Mouse (Mus musculus) forebrain, embryonic 10.5 days (tissue): Measurements from ENCODE around the gene Slc25a54. TPM values are rescaled to one million over a fixed set of nuclear protein-coding genes. Genes with fewer than 3 reads are reported as not detected.
A peak's percentile ranks its signal among the peaks of the same experiment; 100 is the strongest.

Experiments
- DNase-seq: peaks from one replicate; pipeline ENCODE4 v3.0.0-alpha.2; 2017; ENCODE audit warnings: low spot score; ENCODE audit errors: extremely low spot score
- H3K27ac ChIP-seq: fragments of 300-500 bp; sonication (generic); 2 replicates; pipeline ENCODE4 v1.5.1; 2016; ENCODE audit warnings: mild to moderate bottlenecking
- H3K27me3 ChIP-seq: fragments of 300-500 bp; sonication (generic); 2 replicates; pipeline ENCODE4 v1.6.1; 2016; ENCODE audit warnings: mild to moderate bottlenecking; ENCODE audit not compliant: poor library complexity, severe bottlenecking
- H3K36me3 ChIP-seq: fragments of 300-500 bp; sonication (generic); replicated peaks from 2 replicates; pipeline ENCODE4 v1.6.1; 2016; ENCODE audit warnings: mild to moderate bottlenecking, moderate library complexity
- H3K4me1 ChIP-seq: fragments of 300-500 bp; sonication (generic); 2 replicates; pipeline ENCODE4 v1.6.1; 2016
- H3K4me3 ChIP-seq: fragments of 300-500 bp; sonication (generic); 2 replicates; pipeline ENCODE4 v1.5.1; 2016; ENCODE audit warnings: mild to moderate bottlenecking, moderate library complexity
- H3K9me3 ChIP-seq: fragments of 300-500 bp; sonication (generic); 2 replicates; pipeline ENCODE4 v1.6.1; 2016; ENCODE audit warnings: mild to moderate bottlenecking, moderate library complexity
- WGBS: fragments of 180-500 bp; shearing (Covaris S2); methylation state at CpG from one replicate; pipeline ENCODE4 v1.1.7; 2016; 5-methylcytosine and 5-hydroxymethylcytosine counted together
- polyA plus RNA-seq: library from polyadenylated mRNA; unstranded; fragments of >200 nt; fragmentation: Nextera tagmentation; extraction: Ambion mirVana; gene quantifications from 2 replicates; pipeline ENCODE4 v1.2.1, GENCODE M21; 2016

Gene Slc25a54
- polyA plus RNA-seq, 1 experiment from 2014 or later = not detected

DNA sequence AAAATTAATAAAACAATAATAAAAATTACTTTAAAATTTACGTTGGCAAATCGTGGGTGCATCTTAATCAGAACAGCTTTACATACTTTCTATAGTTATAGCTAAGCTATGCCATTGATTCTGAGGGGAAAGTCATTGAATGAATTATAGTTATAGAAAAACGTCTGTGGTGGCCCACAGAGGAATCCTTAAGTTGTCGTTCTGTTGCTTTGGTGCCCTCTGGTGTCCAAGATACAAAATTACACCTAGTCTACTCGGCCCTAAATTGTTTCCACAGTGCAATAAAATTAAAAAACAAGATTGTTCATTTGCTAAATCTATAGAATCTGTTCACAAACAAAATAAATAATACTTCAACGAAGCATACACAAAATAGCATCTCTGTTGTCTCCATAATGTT is 17.3 kb upstream of the Slc25a54 start:
- Histone ChIP-seq H3K9me3 (no peaks in the 10 kb centered on the region), H3K36me3 (no peaks in the 10 kb centered on the region), H3K4me1 (no peaks in the 10 kb centered on the region), H3K27ac (no peak overlapping the region), H3K4me3 (no peak overlapping the region), H3K27me3 (no peaks in the 10 kb centered on the region)
- DNase-seq = no peak
- 5% methylated on average over 6 of the region's 6 CpGs for WGBS

- H3K4me3 ChIP-seq = no peak overlapping the region
- H3K9me3 ChIP-seq = no peaks in the 10 kb centered on the region
- H3K4me1 ChIP-seq = peaks cover 10% of the 10 kb centered on the region
- H3K36me3 ChIP-seq = no peaks in the 10 kb centered on the region
- no peak for DNase-seq
- WGBS = 94% methylated on average over 2 of the region's 2 CpGs
- no peaks in the 10 kb centered on the region for H3K27me3 ChIP-seq
- H3K27ac ChIP-seq = no peak overlapping the region
Observed at GRCm38 (mm10) chr3:109084418-109084817, 4.1 kb downstream of the Slc25a54 start.

DNA sequence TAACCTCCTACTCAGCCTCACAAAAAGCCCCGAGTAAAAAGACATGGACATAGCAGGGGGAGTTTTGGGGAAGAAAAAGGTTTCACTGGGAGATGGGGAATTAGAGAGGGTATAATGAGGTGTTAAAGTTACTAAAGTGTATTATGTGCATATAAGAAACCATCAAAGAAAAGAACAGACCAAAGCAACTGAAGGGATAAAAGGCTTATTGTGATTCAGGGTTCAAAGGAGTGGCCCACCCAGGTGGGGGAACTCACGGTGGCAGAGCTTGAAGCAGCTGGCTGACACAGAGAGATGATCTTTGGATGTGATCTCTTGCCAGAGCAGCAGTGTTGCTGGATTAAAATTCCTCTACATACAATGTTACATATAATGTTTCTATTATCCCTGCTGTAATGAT is 8.2 kb downstream of the Slc25a54 start:
- no peak overlapping the region for H3K4me3 ChIP-seq
- 7% methylated on average over 2 of the region's 2 CpGs for WGBS

DNA sequence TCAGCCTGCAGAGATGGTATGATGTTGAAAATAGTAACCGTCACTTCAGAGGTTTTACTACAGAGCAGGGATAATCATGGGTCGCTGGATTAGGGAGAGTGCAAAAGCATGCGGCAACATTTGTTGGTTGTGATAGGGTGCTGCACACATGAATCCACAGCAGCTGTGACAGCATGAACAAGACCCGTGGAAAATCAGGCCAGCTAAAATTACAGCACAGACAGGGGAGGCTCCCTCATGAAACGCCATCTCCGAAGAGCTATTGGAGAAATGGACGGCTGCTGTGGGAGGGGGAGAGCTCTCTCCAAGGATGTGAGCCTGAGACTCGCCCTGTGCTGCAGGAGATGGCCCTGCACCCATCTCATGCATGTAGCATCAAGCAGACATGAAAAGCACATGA is 24.4 kb downstream of the Slc25a54 start:
- no peaks in the 10 kb centered on the region for H3K36me3 ChIP-seq
- H3K27me3 ChIP-seq = no peaks in the 10 kb centered on the region
- DNase-seq = no peak
- no peaks in the 10 kb centered on the region for H3K4me1 ChIP-seq
- no peaks in the 10 kb centered on the region for H3K9me3 ChIP-seq
- H3K4me3 ChIP-seq = no peak overlapping the region
- no peak overlapping the region for H3K27ac ChIP-seq
- 65% methylated on average over 8 of the region's 8 CpGs for WGBS

More for the DNA sequence above, 8.2 kb downstream of the Slc25a54 start:
- Histone ChIP-seq H3K4me1 (peaks cover 10% of the 10 kb centered on the region), H3K27ac (no peak overlapping the region), H3K9me3 (no peaks in the 10 kb centered on the region), H3K36me3 (no peaks in the 10 kb centered on the region), H3K27me3 (no peaks in the 10 kb centered on the region; the same call in 1 of the 2 replicates)
- DNase-seq = no peak

GRCm38 (mm10) chr3:109117136-109117535 is 36.9 kb downstream of the Slc25a54 start:
- H3K4me1 ChIP-seq = no peaks in the 10 kb centered on the region
- DNase-seq = no peak
- no peak overlapping the region for H3K4me3 ChIP-seq
- H3K27ac ChIP-seq = no peak overlapping the region
- no peaks in the 10 kb centered on the region for H3K36me3 ChIP-seq
- peaks cover 11% of the 10 kb centered on the region for H3K27me3 ChIP-seq
- H3K9me3 ChIP-seq = no peaks in the 10 kb centered on the region; the same call in 1 of the 2 replicates

DNA sequence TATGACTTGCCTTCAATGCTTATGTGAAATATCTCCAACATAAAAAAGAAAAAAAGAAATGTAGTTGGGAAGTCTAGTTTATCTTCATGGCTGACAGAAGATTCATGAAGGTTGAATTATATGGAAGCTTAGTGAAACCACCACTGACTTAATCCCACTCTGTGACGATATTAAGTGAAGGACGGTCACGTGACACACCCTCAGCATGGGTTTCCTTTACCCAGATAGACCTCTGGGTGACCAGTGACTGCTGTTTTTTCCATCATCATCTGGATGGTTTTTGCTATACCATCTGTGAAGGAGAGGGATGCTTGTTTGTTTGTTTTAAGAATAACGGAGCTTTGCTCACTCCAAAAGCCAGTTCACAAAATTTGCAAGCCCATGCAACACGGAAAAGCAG is 39.3 kb downstream of the Slc25a54 start:
- no peak for DNase-seq
- H3K4me3 ChIP-seq = no peak overlapping the region
- H3K36me3 ChIP-seq = no peaks in the 10 kb centered on the region
- 87% methylated on average over 5 of the region's 5 CpGs for WGBS
- H3K4me1 ChIP-seq = peaks cover 24% of the 10 kb centered on the region
- H3K27me3 ChIP-seq = peaks cover 15% of the 10 kb centered on the region
- H3K27ac ChIP-seq = no peak overlapping the region
- no peaks in the 10 kb centered on the region for H3K9me3 ChIP-seq

DNA sequence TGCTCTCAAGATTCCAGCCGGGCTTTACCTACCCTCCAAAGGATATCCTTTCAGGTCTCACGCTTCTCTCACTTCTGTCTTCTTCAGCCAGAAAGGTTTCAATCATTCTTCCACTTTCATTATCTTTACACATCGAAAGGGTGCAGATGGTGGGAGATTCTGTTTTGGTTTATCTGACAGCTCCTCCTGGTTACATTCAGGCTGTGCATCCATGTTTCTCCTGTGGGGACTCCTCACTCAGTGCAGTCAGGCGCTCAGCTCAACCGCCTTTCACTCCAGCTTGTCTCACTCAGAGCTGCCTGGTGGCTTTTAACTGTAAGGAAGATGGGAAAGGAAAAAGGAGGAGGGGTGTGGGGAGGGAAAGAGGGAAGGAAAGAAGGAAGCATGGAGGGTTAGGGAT is 39.7 kb downstream of the Slc25a54 start:
- DNase-seq = no peak
- WGBS = 83% methylated on average over 5 of the region's 5 CpGs

DNA sequence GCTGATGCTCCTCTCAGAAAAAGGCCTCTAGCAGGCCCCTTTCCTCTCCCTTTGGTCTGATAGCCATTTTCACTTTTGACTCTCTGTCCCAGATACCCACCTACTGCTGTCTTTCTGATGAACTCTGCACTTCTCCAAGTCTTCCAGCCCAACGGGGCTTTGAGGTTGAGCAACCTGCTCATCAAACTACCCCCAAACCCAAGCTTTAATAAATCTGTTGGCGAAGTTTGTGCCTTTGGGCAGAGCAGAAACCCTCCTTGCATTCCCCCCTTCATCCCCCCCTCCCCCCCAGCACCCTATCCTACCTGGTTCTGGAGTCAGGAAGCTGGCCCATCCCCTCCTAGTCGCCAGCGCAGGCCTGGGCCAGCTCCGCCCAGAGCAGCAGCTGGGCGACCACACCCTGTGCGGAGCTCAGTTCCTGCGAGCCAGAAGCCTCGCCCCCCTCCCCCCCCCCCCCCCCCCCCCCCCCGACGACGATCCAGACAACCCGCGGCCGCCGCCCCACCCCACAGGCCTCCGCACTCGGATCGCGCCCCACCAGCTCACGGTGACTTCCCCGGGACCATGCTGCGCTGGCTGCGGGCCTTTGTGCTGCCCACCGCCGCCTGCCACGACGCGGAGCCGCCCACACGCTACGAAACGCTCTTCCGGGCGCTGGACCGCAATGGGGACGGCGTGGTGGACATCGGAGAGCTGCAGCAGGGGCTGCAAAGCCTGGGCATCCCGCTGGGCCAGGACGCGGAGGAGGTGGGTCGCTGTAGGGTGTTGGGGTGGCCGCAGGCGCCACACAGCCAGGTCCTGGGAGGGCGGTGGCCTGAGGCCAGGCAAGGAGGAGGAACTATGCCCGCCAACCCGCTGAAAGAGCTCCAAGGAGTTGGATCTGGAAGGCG is 42.6 kb downstream of the Slc25a54 start, which contains the start of gene Slc25a24:
TSS of gene Slc25a24 (plus strand) at position 509 of the 890 bp plus-strand sequence.
- H3K27ac ChIP-seq = peak within 1 kb of the TSS; percentile 96
- H3K4me1 ChIP-seq = peaks cover 24% of the 10 kb centered on the region
- H3K27me3 ChIP-seq = peaks cover 15% of the 10 kb centered on the region
- peak; percentile 73 for DNase-seq
- no peaks in the 10 kb centered on the region for H3K9me3 ChIP-seq
- H3K36me3 ChIP-seq = peaks cover 9% of the 10 kb centered on the region
- peak within 1 kb of the TSS; percentile 88 for H3K4me3 ChIP-seq
- 2% methylated on average over 34 of the region's 49 CpGs for WGBS

More for the DNA sequence above, 39.7 kb downstream of the Slc25a54 start:
- Histone ChIP-seq H3K9me3 (no peaks in the 10 kb centered on the region), H3K36me3 (no peaks in the 10 kb centered on the region), H3K27me3 (peaks cover 15% of the 10 kb centered on the region), H3K27ac (no peak overlapping the region), H3K4me3 (no peak overlapping the region), H3K4me1 (peaks cover 24% of the 10 kb centered on the region)

DNA sequence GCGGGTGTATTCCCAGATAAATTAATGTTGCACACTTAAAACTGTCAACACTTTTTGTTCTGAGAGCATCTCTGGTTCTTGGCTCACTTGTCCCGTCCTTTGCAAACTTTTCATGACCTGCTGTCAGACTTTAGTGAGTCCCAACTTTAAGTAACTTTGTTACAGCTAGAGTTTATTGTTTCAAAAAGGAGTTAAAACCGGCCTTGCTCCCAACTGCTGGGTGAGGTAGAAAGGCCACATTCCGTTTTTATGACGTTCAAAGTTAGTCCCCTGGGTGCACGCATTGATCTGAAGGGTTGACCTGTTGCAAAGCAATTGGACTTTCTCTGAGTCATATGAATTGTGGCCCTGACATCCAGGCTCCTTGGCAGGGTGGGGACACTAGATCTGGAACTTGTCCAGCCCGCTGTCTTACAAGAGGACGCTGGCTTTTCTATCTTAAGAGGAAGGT is 43.3 kb downstream of the Slc25a54 start:
- 15% methylated on average over 8 of the region's 8 CpGs for WGBS
- H3K27ac ChIP-seq = peak overlapping the region; percentile 96
- peaks cover 24% of the 10 kb centered on the region for H3K4me1 ChIP-seq
- no peaks in the 10 kb centered on the region for H3K9me3 ChIP-seq
- peaks cover 9% of the 10 kb centered on the region for H3K36me3 ChIP-seq
- H3K27me3 ChIP-seq = peaks cover 15% of the 10 kb centered on the region
- DNase-seq = peak; percentile 30
- H3K4me3 ChIP-seq = peak overlapping the region; percentile 88

DNA sequence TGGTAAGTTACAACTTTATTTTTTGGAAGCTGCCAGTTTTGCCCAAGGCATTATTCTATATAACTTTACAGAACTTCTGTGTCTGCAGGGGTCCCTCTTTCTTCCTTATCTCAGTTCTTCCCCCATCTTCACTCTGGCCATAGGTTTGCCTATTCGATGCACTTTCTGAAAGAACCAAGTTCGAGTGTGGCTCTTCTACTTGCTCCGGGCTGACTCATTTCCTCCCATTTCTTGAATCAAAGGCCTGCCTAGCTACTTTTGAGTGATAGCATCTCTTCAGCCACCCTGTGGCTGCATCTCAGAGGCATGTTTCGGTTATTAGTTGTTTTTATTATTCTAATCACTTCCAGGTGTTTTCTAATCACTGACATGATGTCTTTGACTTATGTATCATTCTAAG is 43.8 kb downstream of the Slc25a54 start:
- H3K9me3 ChIP-seq = no peaks in the 10 kb centered on the region
- H3K4me1 ChIP-seq = peaks cover 24% of the 10 kb centered on the region
- peak overlapping the region; percentile 88 for H3K4me3 ChIP-seq
- no peak for DNase-seq
- peaks cover 9% of the 10 kb centered on the region for H3K36me3 ChIP-seq
- no peak overlapping the region for H3K27ac ChIP-seq
- 71% methylated on average over 4 of the region's 4 CpGs for WGBS
- H3K27me3 ChIP-seq = peaks cover 15% of the 10 kb centered on the region

DNA sequence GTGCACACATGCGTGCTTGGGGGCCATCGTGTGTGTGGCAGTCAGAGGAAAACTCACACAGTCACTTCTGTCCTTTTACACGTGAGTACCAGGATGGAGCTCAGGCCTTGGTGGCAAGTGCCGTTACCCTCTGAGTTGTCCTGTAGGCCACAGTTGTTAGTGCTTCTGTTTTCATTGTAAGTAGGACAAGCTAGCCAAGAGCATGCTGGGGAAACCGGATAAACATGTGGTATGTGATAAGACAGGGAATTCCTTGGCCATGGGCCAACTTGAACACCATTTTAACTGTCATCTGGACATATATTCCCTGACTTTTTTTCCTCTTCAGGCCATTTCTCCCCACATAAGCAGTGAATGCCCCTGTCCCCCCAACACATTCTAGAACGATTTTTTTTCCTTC is 45.3 kb downstream of the Slc25a54 start:
- H3K27me3 ChIP-seq = peaks cover 15% of the 10 kb centered on the region
- no peak overlapping the region for H3K4me3 ChIP-seq
- WGBS = 92% methylated on average over 6 of the region's 6 CpGs
- no peak overlapping the region for H3K27ac ChIP-seq
- DNase-seq = no peak
- H3K36me3 ChIP-seq = peaks cover 9% of the 10 kb centered on the region
- H3K4me1 ChIP-seq = peaks cover 24% of the 10 kb centered on the region
- no peaks in the 10 kb centered on the region for H3K9me3 ChIP-seq

- Histone ChIP-seq H3K27ac (no peak overlapping the region), H3K4me1 (no peaks in the 10 kb centered on the region), H3K4me3 (no peak overlapping the region), H3K36me3 (peaks cover 25% of the 10 kb centered on the region), H3K9me3 (peaks cover 6% of the 10 kb centered on the region; the same call in 1 of the 2 replicates), H3K27me3 (no peaks in the 10 kb centered on the region)
- DNase-seq = no peak
- WGBS = 84% methylated on average over 5 of the region's 5 CpGs
Observed at GRCm38 (mm10) chr3:109129768-109130167, 49.5 kb downstream of the Slc25a54 start.

- Histone ChIP-seq H3K27me3 (no peaks in the 10 kb centered on the region), H3K4me1 (no peaks in the 10 kb centered on the region), H3K27ac (no peak overlapping the region), H3K9me3 (peaks cover 6% of the 10 kb centered on the region; the same call in 1 of the 2 replicates), H3K36me3 (peaks cover 24% of the 10 kb centered on the region), H3K4me3 (no peak overlapping the region)
- WGBS = 95% methylated on average over 4 of the region's 4 CpGs
- DNase-seq = no peak
Observed at GRCm38 (mm10) chr3:109132966-109133365, 52.7 kb downstream of the Slc25a54 start.
